Mouse (Mus musculus) spleen, postnatal 4 days (tissue): ENCODE measurements at regions not wholly inside any gene's neighbourhood (a gene's known extent, or its start where the extent isn't known, plus 50 kb on each side); places are given as distances from the start of the nearest gene placed in this dataset.

Experiments
- DNase-seq, 2 experiments: peaks; one replicate each; pipeline ENCODE4 v3.0.0; 2022; ENCODE audit warnings: low spot score in 2 of 2

DNA sequence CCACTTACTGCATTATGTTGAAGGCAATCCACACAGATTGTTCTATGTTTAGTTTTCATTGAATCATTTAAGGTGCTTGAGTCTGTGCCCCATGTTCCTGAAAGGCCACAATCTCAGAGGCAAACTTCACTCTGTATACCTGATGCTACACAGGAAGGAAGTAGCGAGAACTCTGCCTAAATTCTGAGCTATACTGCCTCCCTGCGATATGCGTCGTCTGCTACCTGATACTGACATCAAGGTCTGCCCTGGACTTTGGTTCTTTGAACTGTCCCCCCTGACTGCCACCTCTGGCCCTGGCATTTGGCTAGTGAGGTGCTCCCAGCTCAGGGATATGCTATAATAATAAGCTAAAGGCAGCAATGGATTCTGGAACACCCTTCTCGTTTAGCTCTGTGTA, 1244.0 kb upstream of the A1bg start:
- DNase-seq = no peak

DNA sequence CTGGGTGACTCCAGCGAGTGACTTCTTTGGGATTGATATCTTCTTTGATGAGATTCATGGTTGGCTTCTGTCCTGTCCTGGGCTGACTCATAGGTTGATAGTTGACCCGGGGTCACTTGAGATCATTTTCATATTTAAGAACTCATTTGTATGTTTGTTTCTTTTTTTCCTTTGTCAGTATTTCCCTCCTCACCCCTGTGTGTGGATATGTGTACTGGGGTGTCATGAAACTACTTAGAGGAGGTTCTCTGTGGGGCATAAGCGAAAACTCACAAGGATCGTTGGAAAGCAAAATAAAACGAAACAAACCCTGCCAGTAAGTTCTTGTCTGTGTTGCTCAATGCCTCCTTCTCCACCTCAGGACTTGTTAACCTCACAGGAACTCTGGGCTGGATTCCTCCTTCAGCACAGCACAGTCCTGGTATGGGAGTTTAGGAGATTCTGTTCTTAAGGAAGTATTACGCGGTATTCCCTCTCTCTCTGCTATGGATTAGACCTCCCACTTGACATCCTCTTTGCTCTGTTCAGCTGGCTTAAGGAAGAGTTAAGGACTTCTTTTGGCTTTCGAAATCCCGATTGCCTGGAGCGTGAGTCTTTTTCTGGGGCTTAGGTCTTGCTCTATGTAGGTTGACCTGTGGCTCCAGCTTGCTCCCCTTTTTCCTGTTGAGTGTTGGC, 1243.2 kb upstream of the A1bg start:
- no peak for DNase-seq

GRCm38 (mm10) chr15:62164766-62165410, 1242.1 kb upstream of the A1bg start:
- DNase-seq = no peak

DNA sequence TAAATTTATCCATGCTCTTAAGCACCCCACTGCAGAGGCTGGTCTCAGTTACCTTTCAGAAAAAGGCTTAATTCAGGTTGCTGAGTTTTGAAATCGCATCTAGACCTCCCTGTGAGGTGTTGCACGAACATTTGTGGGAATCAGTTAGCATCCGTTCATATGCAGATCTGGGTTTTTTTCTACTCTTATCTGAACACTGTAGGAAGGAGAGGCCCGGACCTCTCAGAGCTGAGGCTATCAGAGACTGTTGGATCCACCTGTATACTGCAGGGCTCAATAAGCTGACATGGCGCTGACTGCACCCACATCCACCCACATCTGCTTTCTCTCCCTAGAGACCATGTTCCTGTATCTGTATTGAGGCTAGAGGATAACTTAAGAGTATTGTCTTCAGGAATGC, 1240.4 kb upstream of the A1bg start:
- no peak for DNase-seq

DNA sequence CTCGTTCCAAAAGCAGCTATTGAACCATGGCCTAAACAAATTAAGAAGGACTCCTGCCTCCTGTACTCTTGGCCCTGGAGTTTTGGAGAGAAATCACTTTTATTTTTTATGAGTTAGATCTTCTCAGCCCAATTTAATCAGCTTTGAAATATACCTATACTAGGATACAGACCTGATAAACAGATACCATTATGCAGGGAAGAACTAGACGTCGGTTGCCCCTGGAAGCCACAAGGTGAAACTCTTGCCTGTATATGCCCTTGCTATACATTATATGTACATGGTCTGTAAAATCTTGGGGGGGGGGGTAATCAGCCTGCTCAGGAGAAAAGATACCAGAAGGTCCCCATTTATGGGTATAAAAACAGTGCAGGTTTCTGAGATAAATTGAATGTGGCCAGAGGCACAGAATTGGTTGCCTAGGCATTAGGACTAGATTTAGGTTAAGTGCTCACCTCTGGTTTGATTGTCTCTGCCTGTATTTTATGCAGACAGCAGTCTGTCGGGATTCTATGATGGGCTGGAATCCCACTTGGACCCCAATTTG, 1239.9 kb upstream of the A1bg start:
- no peak for DNase-seq

- DNase-seq = no peak
Measured at GRCm38 (mm10) chr15:62161975-62162647, 1239.3 kb upstream of the A1bg start.

DNA sequence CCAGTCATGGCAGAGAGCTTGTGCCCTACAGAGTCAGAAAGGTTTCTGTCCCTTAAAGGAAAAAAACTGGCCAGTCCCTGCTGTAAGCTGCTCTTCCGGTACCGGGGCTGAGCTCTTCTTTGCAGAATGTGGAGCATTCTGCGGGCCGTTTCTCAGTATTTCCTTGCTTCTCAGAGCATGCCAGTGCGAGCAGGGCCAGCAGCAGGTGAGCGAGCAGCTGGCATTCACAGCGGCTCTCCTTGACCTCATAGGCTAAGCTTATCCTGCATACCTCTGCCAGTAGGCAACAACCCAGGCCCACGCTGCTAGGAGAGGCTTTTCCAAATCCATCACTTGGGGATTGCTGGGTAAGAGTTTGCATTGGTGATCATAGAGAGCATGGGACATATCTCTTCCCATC, 1238.2 kb upstream of the A1bg start:
- DNase-seq = no peak

- peak in 1 of 2 experiments; percentile 50 for DNase-seq
Measured at GRCm38 (mm10) chr15:62158875-62159675, 1236.3 kb upstream of the A1bg start.

DNA sequence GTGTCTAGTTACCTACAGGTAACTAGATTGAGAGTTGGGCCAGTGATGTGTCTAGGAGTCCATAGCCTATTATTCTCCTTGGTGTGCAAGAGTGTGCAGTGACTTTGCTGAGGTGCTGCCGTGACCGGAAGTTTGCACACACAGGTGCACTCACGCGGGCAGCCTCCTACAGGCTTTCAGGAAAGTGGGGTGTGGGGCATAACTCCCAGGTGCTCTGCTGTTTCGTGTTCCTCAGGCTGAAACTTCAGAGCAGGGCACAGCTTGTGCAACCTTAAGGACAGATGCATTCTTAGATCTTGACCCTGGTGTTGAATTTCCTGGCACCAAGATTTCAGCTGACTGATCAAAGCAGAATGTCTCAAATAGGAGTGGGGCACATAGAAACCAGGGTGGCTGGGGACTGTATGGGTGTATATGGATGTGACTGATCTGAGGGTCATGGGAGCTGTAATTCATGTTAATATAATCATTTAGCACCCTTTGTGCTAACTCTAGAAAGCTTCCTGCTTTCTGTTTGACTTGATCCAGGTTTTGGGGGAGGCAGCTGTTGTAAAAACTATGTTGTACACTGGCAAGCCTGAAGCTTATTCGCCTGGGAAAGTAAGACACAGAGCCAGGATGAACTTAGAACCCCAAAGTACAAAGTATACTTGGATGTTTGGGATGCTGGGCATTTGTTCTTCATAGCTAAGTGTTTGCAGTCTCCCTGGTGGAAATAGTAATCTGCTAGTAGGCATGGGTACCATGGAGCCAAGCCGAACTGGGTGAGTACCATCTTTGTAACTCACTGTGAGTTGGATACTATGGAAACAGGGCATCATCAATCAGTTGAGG, 1234.6 kb upstream of the A1bg start:
- no peak for DNase-seq

DNA sequence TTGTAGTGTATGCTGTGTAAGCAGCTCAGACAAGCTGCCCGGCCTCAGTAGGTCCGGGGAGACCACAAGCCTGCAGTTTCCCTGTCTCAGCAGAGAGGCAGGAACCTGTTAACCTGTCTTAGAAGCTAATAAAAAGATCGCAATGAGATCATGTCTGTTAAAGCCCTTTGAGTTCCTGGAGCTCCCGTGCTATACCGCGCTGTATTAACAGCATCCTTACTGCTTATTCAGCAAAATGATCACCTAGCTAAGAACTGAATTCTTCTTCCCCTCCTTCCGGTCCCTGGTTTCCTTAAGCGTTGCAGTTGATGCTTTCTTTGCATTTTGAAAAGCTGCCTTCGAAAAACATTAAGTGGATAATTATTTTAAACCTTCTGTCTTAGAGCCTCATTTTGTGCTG, 1230.4 kb upstream of the A1bg start:
- no peak for DNase-seq

- no peak for DNase-seq
Measured at GRCm38 (mm10) chr15:62152133-62152532, 1229.3 kb upstream of the A1bg start.

DNA sequence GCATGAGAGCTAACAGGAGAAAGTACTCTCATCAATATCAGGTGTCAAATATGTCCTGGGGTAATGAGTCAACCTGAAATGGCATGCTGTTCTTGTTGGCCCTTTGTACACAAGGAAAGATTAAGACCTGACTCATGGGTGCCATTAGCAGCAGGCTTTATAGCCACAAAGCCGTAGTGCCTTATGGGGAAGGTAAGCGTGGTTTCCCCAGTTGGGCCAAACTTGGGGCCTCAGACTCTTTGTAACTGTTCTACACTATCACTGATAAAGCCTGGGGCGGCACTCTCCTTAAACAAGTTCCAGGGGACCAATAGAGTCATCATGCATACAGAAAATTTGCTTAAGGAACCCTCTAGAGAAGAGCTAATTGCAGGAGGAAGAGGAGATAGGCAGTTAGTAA, 1228.9 kb upstream of the A1bg start:
- no peak for DNase-seq

GRCm38 (mm10) chr15:62150296-62150695, 1227.5 kb upstream of the A1bg start:
- DNase-seq = no peak

DNA sequence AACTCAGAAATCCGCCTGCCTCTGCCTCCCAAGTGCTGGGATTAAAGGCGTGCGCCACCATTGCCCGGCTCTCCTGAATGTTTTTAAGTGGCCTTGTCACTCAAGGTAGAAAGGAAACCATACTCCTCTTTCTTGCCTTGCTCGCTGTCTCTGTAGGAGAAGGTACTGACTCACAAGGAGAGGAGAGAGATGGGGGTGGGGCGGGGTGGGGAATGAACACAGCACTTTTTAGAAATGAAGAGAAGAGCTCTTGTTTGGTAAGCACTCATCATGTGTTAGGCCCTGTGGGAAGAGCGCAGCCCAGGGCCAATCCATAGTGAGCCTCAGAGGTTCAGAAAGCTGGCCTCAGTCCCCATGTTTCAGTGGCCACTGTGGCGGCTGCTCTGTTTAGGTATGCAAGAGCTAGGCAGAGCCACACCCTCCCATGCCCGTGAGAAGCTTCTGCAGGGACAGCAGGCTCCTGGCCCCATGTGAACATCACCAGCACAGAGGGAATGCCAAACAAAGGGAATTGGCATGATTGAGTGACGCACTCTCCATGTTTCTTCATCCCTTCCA, 1225.9 kb upstream of the A1bg start:
- no peak for DNase-seq

- no peak for DNase-seq
Measured at GRCm38 (mm10) chr15:62147343-62147953, 1224.6 kb upstream of the A1bg start.

- no peak for DNase-seq
Measured at GRCm38 (mm10) chr15:62145643-62146285, 1223.0 kb upstream of the A1bg start.

GRCm38 (mm10) chr15:62144776-62145564, 1222.2 kb upstream of the A1bg start:
- DNase-seq = no peak

DNA sequence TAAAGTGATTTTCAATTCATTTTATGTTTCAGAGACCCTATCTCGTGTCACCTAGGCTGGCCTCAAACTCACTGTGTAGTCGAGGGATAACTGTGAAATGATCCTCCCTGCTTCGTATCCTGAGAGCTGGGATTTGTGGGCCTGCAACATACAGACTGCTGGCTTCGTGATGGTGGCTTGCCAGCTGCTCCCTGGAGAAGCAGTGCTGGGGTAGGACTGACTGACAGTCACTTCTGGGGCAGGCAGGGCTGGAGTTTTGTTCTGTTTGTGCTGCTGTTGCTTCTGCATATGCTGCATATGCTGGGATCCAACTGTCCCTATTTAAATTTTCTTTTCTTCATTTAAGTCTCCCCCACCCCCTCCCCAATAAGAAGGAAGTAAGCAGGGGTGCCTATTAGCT, 1217.0 kb upstream of the A1bg start:
- DNase-seq = no peak

DNA sequence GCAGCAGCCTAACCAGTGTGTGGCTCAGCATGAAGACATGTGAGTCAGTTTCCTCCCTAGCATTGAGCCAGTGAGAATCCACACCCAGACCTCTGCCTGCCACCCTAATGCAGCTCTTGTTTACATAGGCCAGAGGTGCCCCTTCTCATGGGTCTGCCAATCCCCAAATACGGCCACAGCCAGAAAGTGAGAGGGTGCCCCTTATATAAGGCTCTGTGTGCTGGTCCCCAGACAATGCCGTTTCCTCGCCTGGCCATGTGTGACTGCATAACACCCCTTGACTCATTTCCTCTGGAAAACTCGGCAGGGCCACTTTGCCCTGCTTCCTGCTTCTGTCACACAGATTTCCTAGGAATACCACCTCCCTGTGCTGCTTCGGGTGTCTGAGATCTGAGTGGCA, 1216.4 kb upstream of the A1bg start:
- no peak for DNase-seq
